Mouse (Mus musculus) stomach, postnatal 0 days (tissue): ENCODE data around the gene Gdf9.

ENCODE experiments used
- CTCF ChIP-seq: IDR thresholded peaks from 2 replicates; pipeline ENCODE4 v1.5.1; 2016; ENCODE audit warnings: antibody characterized with exemption, low read depth, mild to moderate bottlenecking, moderate library complexity
- EP300 ChIP-seq: optimal IDR thresholded peaks from 2 replicates; pipeline ENCODE3; 2016; ENCODE audit warnings: antibody characterized with exemption

DNA sequence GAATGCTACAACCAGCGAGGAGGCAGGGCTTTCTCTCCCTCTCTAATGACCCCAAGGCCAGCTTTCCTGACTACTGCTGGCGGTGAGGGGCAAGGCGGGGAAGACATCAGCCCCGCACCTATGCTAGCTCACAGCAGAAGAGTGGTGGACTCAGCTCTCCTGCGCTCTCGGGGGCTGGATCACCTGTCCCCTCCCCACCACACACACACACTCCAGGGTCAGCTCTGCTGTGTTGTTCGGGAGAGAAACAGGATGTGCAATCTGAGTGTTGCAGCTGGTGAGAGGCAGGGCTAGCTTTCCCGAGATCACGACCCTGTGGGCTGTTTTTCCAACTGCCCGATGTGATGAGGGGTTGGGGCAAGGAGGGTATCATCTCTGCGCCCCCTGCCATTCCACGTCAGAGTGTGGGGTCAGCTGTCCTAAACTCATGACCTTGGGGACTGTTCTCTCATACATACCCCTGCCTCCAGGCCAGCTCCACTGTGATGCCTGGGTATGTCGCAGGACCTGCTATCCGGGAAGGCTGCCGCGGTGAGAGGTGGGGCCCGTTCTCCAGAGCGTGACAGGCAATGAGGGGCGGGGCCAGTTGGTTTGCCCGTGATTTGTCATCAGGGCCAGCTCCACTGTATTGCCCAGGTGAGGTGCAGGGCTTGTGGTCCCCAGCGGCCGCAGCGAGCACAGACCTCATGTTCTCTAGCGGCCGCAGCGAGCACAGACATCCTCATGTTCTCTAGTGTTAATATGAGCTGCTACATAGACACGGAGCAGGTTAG is 56.2 kb downstream of the Gdf9 start:
- no peak for TF ChIP-seq CTCF
- no peak for TF ChIP-seq EP300
